Mouse (Mus musculus) stomach, postnatal 0 days (tissue): ENCODE data around the gene Oprm1.

Source experiments
- CTCF ChIP-seq: IDR thresholded peaks from 2 replicates; pipeline ENCODE4 v1.5.1; 2016; ENCODE audit warnings: antibody characterized with exemption, low read depth, mild to moderate bottlenecking, moderate library complexity
- EP300 ChIP-seq: optimal IDR thresholded peaks from 2 replicates; pipeline ENCODE3; 2016; ENCODE audit warnings: antibody characterized with exemption

DNA sequence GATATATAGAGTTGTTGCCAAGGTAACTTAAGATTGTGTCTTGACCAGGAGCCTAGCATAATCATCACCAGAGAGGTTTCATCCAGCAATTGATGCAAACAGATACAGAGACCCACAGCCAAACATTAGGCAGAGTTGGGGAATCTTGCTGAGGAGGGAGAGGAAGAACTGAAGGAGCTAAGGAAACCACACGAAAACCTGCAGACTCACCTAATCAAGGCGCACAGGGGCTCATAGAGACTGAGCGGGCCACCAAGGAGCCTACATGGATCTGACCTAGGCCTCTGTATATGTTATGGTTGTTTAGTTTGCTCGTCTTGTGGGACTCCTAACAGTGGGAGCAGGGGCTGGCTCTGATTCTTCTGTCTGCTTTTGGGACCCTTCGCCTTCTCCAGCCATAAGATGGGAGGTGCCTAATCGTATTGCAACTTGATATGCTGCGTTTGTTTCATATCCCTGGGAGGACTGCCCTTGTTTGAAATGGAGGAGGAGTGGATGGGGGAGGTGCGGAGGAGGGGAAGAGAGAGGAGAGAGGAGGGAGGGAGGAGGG is 318.4 kb downstream of the Oprm1 start:
- TF ChIP-seq EP300 (no peak), CTCF (no peak)
